Mouse (Mus musculus): ENCODE measurements around the gene Dap. TPM values are rescaled to one million over a fixed set of nuclear protein-coding genes. Genes with fewer than 3 reads are reported as not detected.

Gene Dap
- polyA plus RNA-seq (2016; fragmentation: Nextera tagmentation; extraction: Ambion mirVana), result 38.3 and 41.9 TPM in 2 replicates

GRCm38 (mm10) chr15:31224135-31224761 is at the start of gene Dap:
TSS of gene Dap (plus strand) at chr15:31224314.
- under 1% methylated on average over 67 of the region's 67 CpGs for WGBS

GRCm38 (mm10) chr15:31176566-31176965 is 47.5 kb upstream of the Dap start:
- H3K27me3 ChIP-seq (ENCODE audit: insufficient read depth, poor library complexity, severe bottlenecking), result no peaks in the 10 kb centered on the region
- DNase-seq (ENCODE audit: low spot score), result no peak
- H3K4me3 ChIP-seq, result no peak overlapping the region
- 68% methylated on average over 8 of the region's 8 CpGs for WGBS
- H3K4me1 ChIP-seq (replicated peaks), result no peaks in the 10 kb centered on the region
- H3K36me3 ChIP-seq, result no peaks in the 10 kb centered on the region
- no peak overlapping the region for H3K27ac ChIP-seq
- no peaks in the 10 kb centered on the region for H3K9me3 ChIP-seq

More at GRCm38 (mm10) chr15:31224135-31224761, at the start of gene Dap:
- Histone ChIP-seq H3K4me1 (replicated peaks) (peaks cover 14% of the 10 kb centered on the region), H3K36me3 (no peaks in the 10 kb centered on the region), H3K9me3 (no peaks in the 10 kb centered on the region), H3K27me3 (ENCODE audit: insufficient read depth, poor library complexity, severe bottlenecking) (no peaks in the 10 kb centered on the region), H3K27ac (peak within 1 kb of the TSS; percentile 92), H3K4me3 (peak within 1 kb of the TSS; percentile 80)
- peak; percentile 98 for DNase-seq (ENCODE audit: low spot score)

DNA sequence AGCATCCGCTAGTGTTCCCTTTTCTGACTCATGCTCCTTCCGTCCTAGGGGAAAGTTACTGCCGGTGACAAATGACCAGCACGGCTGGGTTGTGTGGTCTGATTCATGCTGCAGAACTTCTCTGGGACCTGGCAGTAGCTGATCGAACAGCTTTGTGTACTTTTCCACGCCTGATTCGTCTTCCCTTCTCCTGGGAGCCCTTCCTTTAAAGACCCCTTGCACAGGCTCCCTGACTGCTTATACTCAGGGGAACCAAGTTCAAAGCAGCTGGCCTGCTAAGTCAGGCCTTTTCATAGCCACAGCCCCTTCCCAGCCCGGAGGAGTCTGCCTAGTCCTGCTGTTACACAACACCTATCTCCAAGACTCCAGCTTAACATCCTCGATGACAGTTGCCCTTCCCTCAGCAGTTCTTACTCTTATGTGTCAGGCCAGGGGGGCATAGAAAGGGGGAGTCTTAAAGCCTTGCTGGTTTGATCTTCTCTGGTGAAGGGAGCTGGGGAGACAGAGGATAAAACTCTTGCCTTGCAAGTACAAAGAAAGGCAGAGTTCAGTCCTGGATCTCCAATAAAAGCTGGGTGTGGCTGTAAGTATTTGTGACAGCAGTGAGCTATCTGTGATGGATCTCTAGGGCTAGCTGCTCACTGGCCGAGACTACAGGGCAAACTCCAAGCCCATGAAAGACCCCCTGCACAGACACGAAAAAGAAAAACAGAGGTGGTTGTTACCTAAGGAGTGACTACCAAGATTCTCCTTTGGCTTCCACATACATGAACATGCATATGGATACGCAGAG is 39.3 kb upstream of the Dap start:
- WGBS, result 71% methylated on average over 12 of the region's 12 CpGs
- Histone ChIP-seq H3K36me3 (no peaks in the 10 kb centered on the region), H3K4me1 (replicated peaks) (no peaks in the 10 kb centered on the region), H3K9me3 (no peaks in the 10 kb centered on the region), H3K4me3 (no peak overlapping the region), H3K27ac (no peak overlapping the region), H3K27me3 (ENCODE audit: insufficient read depth, poor library complexity, severe bottlenecking) (no peaks in the 10 kb centered on the region)
- no peak for DNase-seq (ENCODE audit: low spot score)

DNA sequence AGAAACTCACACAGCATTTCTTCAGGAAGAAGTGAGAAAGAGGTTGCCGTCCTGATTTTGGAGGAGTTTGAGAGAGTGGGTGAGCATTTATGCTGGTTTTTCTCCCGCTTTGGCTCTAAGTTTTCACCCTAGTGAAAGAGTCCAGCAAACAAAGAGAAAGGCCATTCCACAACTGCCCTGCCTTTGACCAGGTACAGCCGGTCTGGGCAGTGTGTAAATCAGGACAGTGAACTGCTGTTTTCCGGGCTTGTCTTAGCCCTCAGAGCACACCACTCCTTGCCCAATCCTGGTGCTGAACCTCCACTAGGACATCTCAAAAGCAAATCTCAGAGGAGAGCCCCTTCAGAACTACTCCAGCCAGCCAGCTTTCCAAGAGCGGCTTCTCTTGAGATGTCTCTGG is 38.6 kb upstream of the Dap start:
- H3K9me3 ChIP-seq, result no peaks in the 10 kb centered on the region
- no peak overlapping the region for H3K4me3 ChIP-seq
- H3K4me1 ChIP-seq (replicated peaks), result no peaks in the 10 kb centered on the region
- WGBS, result 91% methylated on average over 5 of the region's 5 CpGs
- H3K27ac ChIP-seq, result no peak overlapping the region
- DNase-seq (ENCODE audit: low spot score), result no peak
- no peaks in the 10 kb centered on the region for H3K36me3 ChIP-seq
- H3K27me3 ChIP-seq (ENCODE audit: insufficient read depth, poor library complexity, severe bottlenecking), result no peaks in the 10 kb centered on the region

DNA sequence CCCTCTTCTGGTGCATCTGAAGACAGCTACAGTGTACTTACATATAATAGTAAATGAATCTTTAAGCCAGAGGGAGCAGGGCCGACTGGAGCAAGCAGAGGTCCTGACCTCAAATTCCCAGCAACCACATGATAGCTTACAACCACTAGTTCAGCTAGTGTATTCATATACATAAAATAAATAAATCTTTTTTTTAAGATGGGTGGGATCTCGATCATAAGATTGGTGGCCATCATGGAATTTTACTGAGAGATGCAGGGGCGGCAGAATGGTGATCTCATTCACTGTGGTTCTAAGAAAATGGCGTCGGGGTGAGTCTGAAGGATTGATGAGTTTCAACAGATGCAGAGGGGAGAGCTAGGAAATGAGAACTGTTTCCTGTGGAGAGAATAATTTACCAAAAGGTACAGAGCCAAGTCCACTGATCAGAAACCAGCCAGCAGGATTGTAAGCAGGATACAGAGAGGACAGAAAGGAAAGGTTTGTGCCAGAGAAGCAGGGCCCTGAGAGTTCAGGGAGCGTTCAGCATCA is 37.7 kb upstream of the Dap start:
- H3K36me3 ChIP-seq, result no peaks in the 10 kb centered on the region
- no peak overlapping the region for H3K4me3 ChIP-seq
- H3K27ac ChIP-seq, result no peak overlapping the region
- no peak for DNase-seq (ENCODE audit: low spot score)
- no peaks in the 10 kb centered on the region for H3K27me3 ChIP-seq (ENCODE audit: insufficient read depth, poor library complexity, severe bottlenecking)
- WGBS, result 87% methylated on average over 6 of the region's 6 CpGs
- no peaks in the 10 kb centered on the region for H3K4me1 ChIP-seq (replicated peaks)
- no peaks in the 10 kb centered on the region for H3K9me3 ChIP-seq

DNA sequence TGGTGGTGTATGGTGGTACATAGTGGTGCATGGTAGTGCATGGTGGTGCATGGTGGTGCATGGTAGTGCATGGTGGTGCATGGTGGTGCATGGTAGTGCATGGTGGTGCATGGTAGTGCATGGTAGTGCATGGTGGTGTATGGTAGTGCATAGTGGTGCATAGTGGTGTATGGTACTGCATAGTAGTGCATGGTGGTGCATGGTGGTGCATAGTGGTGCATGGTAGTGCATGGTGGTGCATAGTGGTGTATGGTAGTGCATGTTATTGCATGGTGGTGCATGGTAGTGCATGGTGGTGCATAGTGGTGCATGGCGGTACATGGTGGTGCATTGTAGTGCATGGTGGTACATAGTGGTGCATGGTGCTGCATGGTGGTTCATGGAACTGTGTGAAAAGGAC is 31.6 kb upstream of the Dap start:
- 100% methylated on average over 1 of the region's 1 CpGs for WGBS
- no peak for DNase-seq (ENCODE audit: low spot score)
- Histone ChIP-seq H3K4me3 (no peak overlapping the region), H3K4me1 (replicated peaks) (no peaks in the 10 kb centered on the region), H3K27ac (no peak overlapping the region), H3K36me3 (no peaks in the 10 kb centered on the region), H3K9me3 (no peaks in the 10 kb centered on the region), H3K27me3 (ENCODE audit: insufficient read depth, poor library complexity, severe bottlenecking) (no peaks in the 10 kb centered on the region)

- Histone ChIP-seq H3K27ac (no peak overlapping the region), H3K27me3 (ENCODE audit: insufficient read depth, poor library complexity, severe bottlenecking) (no peaks in the 10 kb centered on the region), H3K9me3 (no peaks in the 10 kb centered on the region), H3K4me1 (replicated peaks) (no peaks in the 10 kb centered on the region), H3K4me3 (no peak overlapping the region), H3K36me3 (no peaks in the 10 kb centered on the region)
- 88% methylated on average over 6 of the region's 6 CpGs for WGBS
- no peak for DNase-seq (ENCODE audit: low spot score)
These were observed 28.3 kb upstream of the Dap start for GRCm38 (mm10) chr15:31195776-31196175.

GRCm38 (mm10) chr15:31207346-31208093 is 16.6 kb upstream of the Dap start:
- Histone ChIP-seq H3K27me3 (ENCODE audit: insufficient read depth, poor library complexity, severe bottlenecking) (no peaks in the 10 kb centered on the region), H3K36me3 (no peaks in the 10 kb centered on the region), H3K9me3 (no peaks in the 10 kb centered on the region), H3K27ac (no peak overlapping the region), H3K4me1 (replicated peaks) (0 out of 2 replicates have a peak, but pooled peaks cover 2% of the 10 kb centered on the region), H3K4me3 (no peak overlapping the region)
- 85% methylated on average over 9 of the region's 9 CpGs for WGBS
- DNase-seq (ENCODE audit: low spot score), result no peak

DNA sequence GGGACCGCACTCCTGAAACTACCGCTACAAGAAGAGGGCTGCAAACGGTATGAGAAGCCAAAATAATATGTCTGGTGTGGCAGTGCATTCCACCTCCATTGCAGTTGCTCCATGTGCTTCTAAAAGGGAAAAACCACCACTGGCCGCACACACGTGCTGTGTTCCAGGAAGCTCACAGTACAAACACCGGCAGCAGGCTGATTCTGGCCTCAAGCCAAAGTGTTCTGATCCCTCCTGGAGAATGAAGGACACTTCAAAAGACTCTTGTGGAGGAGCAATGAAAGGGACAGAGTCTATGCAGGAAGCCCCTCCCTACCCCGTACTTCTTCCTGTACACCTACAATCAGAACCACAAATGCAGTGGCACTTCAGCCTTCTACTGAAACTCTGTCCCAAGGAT is 12.2 kb upstream of the Dap start:
- 83% methylated on average over 7 of the region's 7 CpGs for WGBS
- Histone ChIP-seq H3K27ac (no peak overlapping the region), H3K4me1 (replicated peaks) (0 out of 2 replicates have a peak, but pooled peaks cover 2% of the 10 kb centered on the region), H3K27me3 (ENCODE audit: insufficient read depth, poor library complexity, severe bottlenecking) (no peaks in the 10 kb centered on the region), H3K36me3 (no peaks in the 10 kb centered on the region), H3K4me3 (no peak overlapping the region), H3K9me3 (no peaks in the 10 kb centered on the region)
- DNase-seq (ENCODE audit: low spot score), result no peak

GRCm38 (mm10) chr15:31213619-31214270 is 10.4 kb upstream of the Dap start:
- Histone ChIP-seq H3K27me3 (ENCODE audit: insufficient read depth, poor library complexity, severe bottlenecking) (no peaks in the 10 kb centered on the region), H3K9me3 (no peaks in the 10 kb centered on the region), H3K36me3 (no peaks in the 10 kb centered on the region), H3K27ac (no peak overlapping the region), H3K4me1 (replicated peaks) (no peaks in the 10 kb centered on the region), H3K4me3 (no peak overlapping the region)
- 88% methylated on average over 3 of the region's 3 CpGs for WGBS
- no peak for DNase-seq (ENCODE audit: low spot score)

GRCm38 (mm10) chr15:31222216-31222615 is 1.9 kb upstream of the Dap start:
- Histone ChIP-seq H3K9me3 (no peaks in the 10 kb centered on the region), H3K27me3 (ENCODE audit: insufficient read depth, poor library complexity, severe bottlenecking) (no peaks in the 10 kb centered on the region), H3K36me3 (no peaks in the 10 kb centered on the region), H3K4me3 (no peak overlapping the region), H3K4me1 (replicated peaks) (peaks cover 14% of the 10 kb centered on the region), H3K27ac (no peak overlapping the region)
- WGBS, result 83% methylated on average over 6 of the region's 6 CpGs
- DNase-seq (ENCODE audit: low spot score), result no peak

- Histone ChIP-seq H3K4me1 (replicated peaks) (peaks cover 14% of the 10 kb centered on the region), H3K36me3 (no peaks in the 10 kb centered on the region), H3K4me3 (peak overlapping the region; percentile 80), H3K27me3 (ENCODE audit: insufficient read depth, poor library complexity, severe bottlenecking) (no peaks in the 10 kb centered on the region), H3K27ac (peak overlapping the region; percentile 92), H3K9me3 (no peaks in the 10 kb centered on the region)
- whole genome bisulfite sequencing, result 50% methylated on average over 15 of the region's 15 CpGs
- DNase-seq (ENCODE audit: low spot score), result no peak
These were observed 449 bp upstream of the Dap start for GRCm38 (mm10) chr15:31223596-31224134.
